Mouse (Mus musculus) kidney, embryonic 15.5 days (tissue): ENCODE results near the gene Trio. TPM values are rescaled to one million over a fixed set of nuclear protein-coding genes. Genes with fewer than 3 reads are reported as not detected.

ENCODE experiments used
- ATAC-seq: fragments of 200-750 bp; cut with Nextera tagmentation; replicated peaks from 2 replicates; pipeline ENCODE4 v1.8.0; 2017; ENCODE audit warnings: moderate TSS enrichment; ENCODE audit not compliant: low FRiP score
- H3K27ac ChIP-seq: fragments of 300-500 bp; sonication (generic); 2 replicates; pipeline ENCODE4 v1.5.1; 2015; ENCODE audit warnings: mild to moderate bottlenecking, inconsistent platforms
- H3K27me3 ChIP-seq: fragments of 300-500 bp; sonication (generic); 2 replicates; pipeline ENCODE4 v1.6.1; 2015; ENCODE audit warnings: inconsistent platforms
- H3K36me3 ChIP-seq: fragments of 300-500 bp; sonication (generic); 2 replicates; pipeline ENCODE4 v1.6.1; 2015; ENCODE audit warnings: inconsistent platforms
- H3K4me1 ChIP-seq: fragments of 300-500 bp; sonication (generic); 2 replicates; pipeline ENCODE4 v1.6.1; 2015; ENCODE audit warnings: inconsistent platforms
- H3K4me2 ChIP-seq: fragments of 300-500 bp; sonication (generic); 2 replicates; pipeline ENCODE4 v1.6.1; 2015; ENCODE audit warnings: moderate library complexity, mild to moderate bottlenecking, inconsistent platforms
- H3K4me3 ChIP-seq: fragments of 300-500 bp; sonication (generic); replicated peaks from 2 replicates; pipeline ENCODE4 v1.5.1; 2015; ENCODE audit warnings: mild to moderate bottlenecking, inconsistent platforms
- H3K9ac ChIP-seq: fragments of 300-500 bp; sonication (generic); 2 replicates; pipeline ENCODE4 v1.6.1; 2015; ENCODE audit warnings: mild to moderate bottlenecking, inconsistent platforms
- H3K9me3 ChIP-seq: fragments of 300-500 bp; sonication (generic); replicated peaks from 2 replicates; pipeline ENCODE4 v1.6.1; 2016; ENCODE audit warnings: inconsistent platforms
- WGBS: fragments of 180-500 bp; shearing (Covaris S2); methylation state at CpG from one replicate; pipeline ENCODE4 v1.1.7; 2015; ENCODE audit warnings: mixed read lengths; 5-methylcytosine and 5-hydroxymethylcytosine counted together
- polyA plus RNA-seq: library from polyadenylated mRNA; unstranded; fragments of >200 nt; fragmentation: Nextera tagmentation; extraction: Ambion mirVana; gene quantifications from 2 replicates; pipeline ENCODE4 v1.2.1, GENCODE M21; 2015

Gene Trio
- polyA plus RNA-seq, 1 experiment from 2014 or later = 28.8 TPM

GRCm38 (mm10) chr15:27998621-27999359 lies 26.9 kb downstream of the Trio start:
- no peak overlapping the region for H3K4me3 ChIP-seq
- H3K36me3 ChIP-seq = no peaks in the 10 kb centered on the region
- peak overlapping the region; percentile 37 for H3K4me2 ChIP-seq
- no peak overlapping the region for H3K9ac ChIP-seq
- WGBS = 10% methylated on average over 8 of the region's 8 CpGs
- peaks cover 88% of the 10 kb centered on the region for H3K4me1 ChIP-seq
- H3K27ac ChIP-seq = peak overlapping the region; percentile 64
- H3K9me3 ChIP-seq = no peaks in the 10 kb centered on the region
- peak; percentile 23 for ATAC-seq
- no peaks in the 10 kb centered on the region for H3K27me3 ChIP-seq

GRCm38 (mm10) chr15:27997917-27998316 lies 27.7 kb downstream of the Trio start:
- Histone ChIP-seq H3K4me1 (peaks cover 91% of the 10 kb centered on the region), H3K27ac (0 out of 2 replicates have a peak overlapping the region, but pooled peaks have one; percentile 64)

GRCm38 (mm10) chr15:27997391-27997841 lies 28.2 kb downstream of the Trio start:
- ATAC-seq = peak; percentile 22; the same call in 1 of the 2 replicates
- H3K4me1 ChIP-seq = peaks cover 93% of the 10 kb centered on the region
- peak overlapping the region; percentile 11; the same call in 1 of the 2 replicates for H3K27ac ChIP-seq
- H3K9me3 ChIP-seq = no peaks in the 10 kb centered on the region
- no peak overlapping the region for H3K4me2 ChIP-seq
- WGBS = 44% methylated on average over 9 of the region's 9 CpGs
- no peaks in the 10 kb centered on the region for H3K36me3 ChIP-seq
- H3K9ac ChIP-seq = no peak overlapping the region
- no peak overlapping the region for H3K4me3 ChIP-seq
- no peaks in the 10 kb centered on the region for H3K27me3 ChIP-seq

More at GRCm38 (mm10) chr15:27997917-27998316, 27.7 kb downstream of the Trio start:
- no peak overlapping the region for H3K9ac ChIP-seq
- H3K4me3 ChIP-seq = no peak overlapping the region
- no peaks in the 10 kb centered on the region for H3K27me3 ChIP-seq
- WGBS = 10% methylated on average over 8 of the region's 8 CpGs
- no peaks in the 10 kb centered on the region for H3K9me3 ChIP-seq
- no peak for ATAC-seq
- H3K36me3 ChIP-seq = no peaks in the 10 kb centered on the region
- no peak overlapping the region for H3K4me2 ChIP-seq

GRCm38 (mm10) chr15:27996750-27997149 lies 28.9 kb downstream of the Trio start:
- Histone ChIP-seq H3K27me3 (no peaks in the 10 kb centered on the region), H3K9me3 (no peaks in the 10 kb centered on the region), H3K4me3 (no peak overlapping the region), H3K4me1 (peaks cover 95% of the 10 kb centered on the region), H3K27ac (no peak overlapping the region), H3K4me2 (no peak overlapping the region), H3K36me3 (no peaks in the 10 kb centered on the region), H3K9ac (no peak overlapping the region)
- no peak for ATAC-seq
- WGBS = 86% methylated on average over 4 of the region's 4 CpGs

- H3K4me2 ChIP-seq = peak overlapping the region; percentile 47; the same call in 1 of the 2 replicates
- WGBS = 53% methylated on average over 3 of the region's 3 CpGs
- H3K4me3 ChIP-seq = no peak overlapping the region
- H3K27me3 ChIP-seq = no peaks in the 10 kb centered on the region
- H3K36me3 ChIP-seq = no peaks in the 10 kb centered on the region
- no peaks in the 10 kb centered on the region for H3K9me3 ChIP-seq
- no peak overlapping the region; the same call in 1 of the 2 replicates for H3K9ac ChIP-seq
- ATAC-seq = peak; percentile 37
- H3K4me1 ChIP-seq = peaks cover 94% of the 10 kb centered on the region
- peak overlapping the region; percentile 83 for H3K27ac ChIP-seq
Observed at GRCm38 (mm10) chr15:27995421-27995820, 30.2 kb downstream of the Trio start.

GRCm38 (mm10) chr15:27994870-27995269 lies 30.8 kb downstream of the Trio start:
- ATAC-seq = 0 out of 2 replicates have a peak, but pooled peaks have one; percentile 46
- peak overlapping the region; percentile 26; the same call in 1 of the 2 replicates for H3K9ac ChIP-seq
- peak overlapping the region; percentile 83 for H3K27ac ChIP-seq
- H3K36me3 ChIP-seq = no peaks in the 10 kb centered on the region
- peaks cover 93% of the 10 kb centered on the region for H3K4me1 ChIP-seq
- peak overlapping the region; percentile 28 for H3K4me3 ChIP-seq
- no peaks in the 10 kb centered on the region for H3K27me3 ChIP-seq
- peak overlapping the region; percentile 47 for H3K4me2 ChIP-seq
- 53% methylated on average over 13 of the region's 13 CpGs for WGBS
- no peaks in the 10 kb centered on the region for H3K9me3 ChIP-seq

GRCm38 (mm10) chr15:27993528-27993927 lies 32.1 kb downstream of the Trio start:
- Histone ChIP-seq H3K4me3 (no peak overlapping the region), H3K27me3 (no peaks in the 10 kb centered on the region), H3K36me3 (no peaks in the 10 kb centered on the region), H3K9me3 (no peaks in the 10 kb centered on the region), H3K4me2 (peak overlapping the region; percentile 47), H3K9ac (no peak overlapping the region), H3K4me1 (peaks cover 91% of the 10 kb centered on the region), H3K27ac (no peak overlapping the region)
- ATAC-seq = no peak
- WGBS = 57% methylated on average over 7 of the region's 7 CpGs

GRCm38 (mm10) chr15:27992596-27992995 lies 33.1 kb downstream of the Trio start:
- Histone ChIP-seq H3K9me3 (no peaks in the 10 kb centered on the region), H3K9ac (no peak overlapping the region), H3K27me3 (no peaks in the 10 kb centered on the region), H3K4me2 (0 out of 2 replicates have a peak overlapping the region, but pooled peaks have one; percentile 10), H3K4me3 (no peak overlapping the region), H3K4me1 (peaks cover 89% of the 10 kb centered on the region), H3K36me3 (no peaks in the 10 kb centered on the region), H3K27ac (peak overlapping the region; percentile 70)
- WGBS = 24% methylated on average over 5 of the region's 5 CpGs
- ATAC-seq = no peak

- H3K9ac ChIP-seq = no peak overlapping the region
- peak; percentile 44; the same call in 1 of the 2 replicates for ATAC-seq
- peaks cover 84% of the 10 kb centered on the region for H3K4me1 ChIP-seq
- no peaks in the 10 kb centered on the region for H3K9me3 ChIP-seq
- H3K27me3 ChIP-seq = no peaks in the 10 kb centered on the region
- 0 out of 2 replicates have a peak overlapping the region, but pooled peaks have one; percentile 10 for H3K4me2 ChIP-seq
- no peak overlapping the region for H3K4me3 ChIP-seq
- peak overlapping the region; percentile 70 for H3K27ac ChIP-seq
- WGBS = 33% methylated on average over 6 of the region's 6 CpGs
- no peaks in the 10 kb centered on the region for H3K36me3 ChIP-seq
Observed at GRCm38 (mm10) chr15:27991892-27992593, 33.6 kb downstream of the Trio start.

GRCm38 (mm10) chr15:27991066-27991701 lies 34.5 kb downstream of the Trio start:
- H3K9ac ChIP-seq = no peak overlapping the region
- H3K4me2 ChIP-seq = no peak overlapping the region
- H3K4me1 ChIP-seq = peaks cover 77% of the 10 kb centered on the region
- H3K36me3 ChIP-seq = no peaks in the 10 kb centered on the region
- H3K9me3 ChIP-seq = no peaks in the 10 kb centered on the region
- ATAC-seq = no peak
- peak overlapping the region; percentile 13; the same call in 1 of the 2 replicates for H3K27ac ChIP-seq
- WGBS = 45% methylated on average over 17 of the region's 17 CpGs
- H3K4me3 ChIP-seq = no peak overlapping the region
- H3K27me3 ChIP-seq = no peaks in the 10 kb centered on the region

GRCm38 (mm10) chr15:27987979-27988378 lies 37.7 kb downstream of the Trio start:
- 84% methylated on average over 7 of the region's 7 CpGs for WGBS
- H3K4me1 ChIP-seq = peaks cover 55% of the 10 kb centered on the region
- no peak overlapping the region for H3K27ac ChIP-seq
- no peak overlapping the region for H3K9ac ChIP-seq
- H3K9me3 ChIP-seq = no peaks in the 10 kb centered on the region
- no peak overlapping the region for H3K4me2 ChIP-seq
- no peaks in the 10 kb centered on the region for H3K27me3 ChIP-seq
- no peak for ATAC-seq
- H3K36me3 ChIP-seq = no peaks in the 10 kb centered on the region
- no peak overlapping the region for H3K4me3 ChIP-seq
